Mouse (Mus musculus) stomach, embryonic 14.5 days (tissue): ENCODE results near the gene Arf4. TPM values are rescaled to one million over a fixed set of nuclear protein-coding genes. Genes with fewer than 3 reads are reported as not detected.
"Not testable (repeated sequence)": the region's sequence is repeated elsewhere in the genome, so short reads cannot be mapped to it uniquely, and the experiment has no call there.

Experiments
- ATAC-seq: fragments of 200-750 bp; cut with Nextera tagmentation; 2 replicates; pipeline ENCODE4 v1.8.0; 2017; ENCODE audit warnings: low read depth, moderate TSS enrichment; ENCODE audit not compliant: insufficient number of reproducible peaks, insufficient read depth, low FRiP score
- H3K27ac ChIP-seq: fragments of 300-500 bp; sonication (generic); 2 replicates; pipeline ENCODE4 v1.5.1; 2014; ENCODE audit warnings: mild to moderate bottlenecking, low read length, moderate library complexity, mixed read lengths
- H3K27me3 ChIP-seq: fragments of 300-500 bp; sonication (generic); 2 replicates; pipeline ENCODE4 v1.6.1; 2014; ENCODE audit warnings: low read length, control low read depth, mixed read lengths; ENCODE audit not compliant: control insufficient read depth, insufficient read depth
- H3K36me3 ChIP-seq: fragments of 300-500 bp; sonication (generic); 2 replicates; pipeline ENCODE4 v1.6.1; 2014; ENCODE audit warnings: mild to moderate bottlenecking, control low read depth, low read length, moderate library complexity, mixed read lengths; ENCODE audit not compliant: control insufficient read depth, insufficient read depth
- H3K4me1 ChIP-seq: fragments of 300-500 bp; sonication (generic); 2 replicates; pipeline ENCODE4 v1.6.1; 2014; ENCODE audit warnings: low read length, control low read depth, mixed read lengths; ENCODE audit not compliant: control insufficient read depth, insufficient read depth
- H3K4me2 ChIP-seq: fragments of 300-500 bp; sonication (generic); replicated peaks from 2 replicates; pipeline ENCODE4 v1.6.1; 2014; ENCODE audit warnings: low read depth, low read length, control low read depth
- H3K4me3 ChIP-seq: fragments of 300-500 bp; sonication (generic); 2 replicates; pipeline ENCODE4 v1.5.1; 2014; ENCODE audit warnings: low read depth, low read length, control low read depth
- H3K9ac ChIP-seq: fragments of 300-500 bp; sonication (generic); replicated peaks from 2 replicates; pipeline ENCODE4 v1.6.1; 2014; ENCODE audit warnings: low read depth, mild to moderate bottlenecking, control low read depth, low read length, moderate library complexity, mixed read lengths
- H3K9me3 ChIP-seq: fragments of 300-500 bp; sonication (generic); 2 replicates; pipeline ENCODE4 v1.6.1; 2016; ENCODE audit warnings: low read depth, low read length, control low read depth; ENCODE audit not compliant: control insufficient read depth
- WGBS: fragments of 180-500 bp; shearing (Covaris S2); extraction: QIAGEN DNeasy Blood & Tissue Kit; methylation state at CpG from one replicate; pipeline ENCODE4 v1.1.7; 2014; 5-methylcytosine and 5-hydroxymethylcytosine counted together
- polyA plus RNA-seq: library from polyadenylated mRNA; unstranded; fragments of >200 nt; fragmentation: Nextera tagmentation; extraction: Ambion mirVana; gene quantifications from 2 replicates; pipeline ENCODE4 v1.2.1, GENCODE M21; 2014

Arf4 gene
- polyA plus RNA-seq, 1 experiment from 2014 or later: 666 TPM

DNA sequence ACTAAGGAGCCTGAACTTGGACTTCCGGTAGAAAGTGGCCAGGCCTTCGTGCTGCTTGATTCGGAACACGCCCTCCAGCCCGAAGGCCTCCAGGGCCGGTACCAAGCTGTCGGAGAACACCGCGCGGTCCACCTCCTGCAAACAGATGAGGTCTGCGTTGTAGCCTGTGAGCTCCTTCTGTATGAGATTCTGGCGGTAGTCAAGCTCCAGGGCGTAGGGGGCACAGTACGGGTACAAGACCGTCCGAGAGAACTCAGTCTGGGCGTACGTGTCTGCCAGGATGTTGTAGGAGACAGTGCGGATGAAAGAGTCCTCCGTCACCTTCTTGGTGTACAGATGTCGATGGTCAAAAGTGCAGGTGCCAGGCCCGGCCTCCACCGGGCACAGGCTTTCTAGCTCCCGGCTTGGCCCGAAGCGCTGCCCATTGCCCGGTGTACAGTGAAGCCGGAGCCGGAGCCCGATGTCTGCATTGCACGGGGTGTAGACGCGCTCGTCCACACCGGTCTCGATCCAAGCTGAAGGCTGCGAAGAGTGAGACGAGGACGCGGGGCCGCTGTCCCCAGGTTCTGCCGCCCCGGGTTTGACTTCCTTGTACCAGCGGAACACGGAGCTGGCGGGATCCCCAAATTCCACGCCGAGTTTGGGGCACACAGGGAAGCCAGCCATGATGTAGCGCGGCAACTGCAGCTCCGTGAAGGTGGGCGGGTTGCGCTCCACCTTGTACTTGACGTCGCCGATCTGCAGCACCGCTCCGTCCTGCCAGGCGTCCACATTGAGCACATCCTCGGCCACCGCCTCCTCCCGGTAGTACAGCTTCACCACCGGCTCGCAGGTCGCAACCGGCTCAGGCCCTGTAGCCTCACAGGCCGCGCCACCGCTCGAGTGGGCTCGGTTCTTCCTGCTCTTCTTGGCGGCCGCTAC, 30.8 kb downstream of the Arf4 start:
- H3K4me1 ChIP-seq: peaks cover 21% of the 10 kb centered on the region
- ATAC-seq: peak; percentile 43; the same call in 1 of the 2 replicates
- WGBS: under 1% methylated on average over 73 of the region's 73 CpGs
- H3K36me3 ChIP-seq: peaks cover 11% of the 10 kb centered on the region
- H3K27ac ChIP-seq: peak overlapping the region; percentile 89
- H3K9ac ChIP-seq: peak overlapping the region; percentile 77
- no peaks in the 10 kb centered on the region for H3K27me3 ChIP-seq
- H3K4me3 ChIP-seq: peak overlapping the region; percentile 59
- peak overlapping the region; percentile 97 for H3K4me2 ChIP-seq
- no peaks in the 10 kb centered on the region for H3K9me3 ChIP-seq

DNA sequence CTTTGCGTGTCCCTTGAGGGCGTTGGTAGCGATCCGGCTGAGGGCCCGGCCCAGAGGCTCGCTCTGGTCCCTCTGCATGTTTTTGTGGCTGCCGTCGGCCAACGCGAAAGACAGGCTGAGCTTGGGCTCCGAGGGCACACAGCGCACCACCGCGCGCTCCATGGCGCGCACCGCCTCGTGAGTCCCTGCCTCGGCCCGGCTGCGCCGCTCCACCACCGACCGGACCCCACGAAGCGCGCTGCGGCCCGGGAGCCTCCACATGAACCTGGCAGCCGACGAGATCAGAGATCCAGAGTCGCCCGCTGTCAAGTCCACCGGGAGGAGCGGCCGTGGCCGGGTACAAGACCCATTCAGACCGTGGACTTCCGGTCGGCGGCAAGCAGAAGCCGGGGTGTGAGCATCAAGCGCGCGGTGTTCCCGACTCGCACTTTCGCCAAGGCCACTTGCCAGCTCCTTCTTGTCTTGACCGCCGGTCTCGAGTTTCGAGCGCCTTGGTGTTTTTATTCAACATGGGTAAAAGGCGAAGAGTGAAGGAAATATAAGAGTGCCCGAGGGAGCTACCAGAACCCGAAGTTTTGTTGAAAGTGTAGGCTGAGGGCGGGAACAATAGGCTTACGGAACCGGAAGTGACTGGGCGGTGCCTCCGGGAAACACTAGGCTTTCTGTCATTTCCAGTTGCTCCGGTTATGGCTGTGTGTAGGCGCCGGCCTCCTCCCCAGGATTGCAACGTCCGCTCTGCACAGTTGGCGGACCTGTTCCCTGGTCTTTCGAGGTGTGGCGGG, 31.6 kb downstream of the Arf4 start, which contains the start of gene Pde12:
Gene Pde12 (minus strand): TSS at position 592 of the 782 bp plus-strand sequence.
- under 1% methylated on average over 70 of the region's 70 CpGs for WGBS
- Histone ChIP-seq H3K9me3 (no peaks in the 10 kb centered on the region), H3K4me3 (peak within 1 kb of the TSS; percentile 59), H3K4me1 (peaks cover 21% of the 10 kb centered on the region), H3K27ac (peak within 1 kb of the TSS; percentile 89), H3K9ac (peak within 1 kb of the TSS; percentile 77), H3K36me3 (peaks cover 9% of the 10 kb centered on the region; the same call in 1 of the 2 replicates), H3K4me2 (peak within 1 kb of the TSS; percentile 97), H3K27me3 (no peaks in the 10 kb centered on the region)
- ATAC-seq: peak; percentile 88

DNA sequence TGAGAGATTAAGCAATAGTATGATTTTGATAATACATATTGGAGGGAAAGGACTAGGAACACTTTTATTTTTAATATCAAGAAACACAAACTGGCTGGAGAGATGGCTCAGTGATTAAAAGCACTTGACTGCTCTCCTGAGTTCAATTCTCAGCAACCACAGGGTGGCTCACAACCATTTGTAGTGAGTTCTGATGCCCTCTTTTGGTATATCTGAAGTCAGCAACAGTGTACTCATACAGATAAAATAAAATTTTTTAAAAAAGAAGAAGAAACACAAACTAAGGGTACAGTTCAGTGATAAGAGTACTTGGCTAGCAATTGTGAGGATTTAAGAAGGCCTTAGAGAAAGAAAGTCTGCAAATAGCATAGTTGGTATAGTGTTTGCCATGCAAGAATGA, 33.1 kb downstream of the Arf4 start:
- Histone ChIP-seq H3K27me3 (no peaks in the 10 kb centered on the region), H3K4me1 (peaks cover 21% of the 10 kb centered on the region), H3K27ac (no peak overlapping the region), H3K4me3 (no peak overlapping the region), H3K36me3 (0 out of 2 replicates have a peak, but pooled peaks cover under 1% of the 10 kb centered on the region), H3K9ac (no peak overlapping the region), H3K9me3 (no peaks in the 10 kb centered on the region), H3K4me2 (no peak overlapping the region)
- ATAC-seq: no peak

DNA sequence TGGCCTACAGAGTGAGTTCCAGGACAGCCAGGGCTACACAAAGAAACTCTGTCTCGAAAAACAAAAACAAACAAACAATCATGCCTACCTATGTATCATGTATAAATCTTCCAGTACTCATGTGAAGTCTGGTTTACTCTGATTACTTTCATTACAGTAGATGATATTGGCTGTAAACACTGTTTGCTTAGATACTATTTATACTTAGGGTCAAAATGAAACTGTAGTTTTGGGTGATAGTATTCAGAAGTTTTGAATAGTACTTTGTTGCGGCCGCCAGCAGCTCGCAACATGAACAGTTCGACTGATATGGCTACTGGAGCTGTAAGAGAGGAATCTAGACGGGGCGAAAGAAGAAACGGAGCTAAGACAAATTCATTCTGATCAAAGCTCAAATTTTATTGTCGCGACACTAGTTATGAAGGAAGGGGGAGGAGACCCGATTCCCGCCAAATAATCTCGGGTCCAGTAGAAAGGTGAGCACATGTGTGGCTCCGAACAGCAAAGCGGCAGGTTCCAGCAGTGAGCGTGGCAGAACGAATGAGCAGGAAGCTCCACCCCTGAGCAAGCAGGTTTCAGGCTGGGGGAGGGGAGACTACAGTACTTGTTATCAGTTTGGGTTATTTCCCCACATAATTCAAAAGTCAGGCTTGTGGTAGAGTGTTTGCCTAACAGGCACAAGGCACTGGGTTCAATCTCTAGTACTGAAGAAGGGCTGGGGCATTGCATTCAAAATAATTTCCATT, 34.2 kb downstream of the Arf4 start:
- not testable (repeated sequence) for H3K4me2 ChIP-seq, H3K9me3 ChIP-seq, H3K4me3 ChIP-seq, H3K36me3 ChIP-seq, H3K9ac ChIP-seq, H3K27me3 ChIP-seq, ATAC-seq, H3K27ac ChIP-seq
- WGBS: 64% methylated on average over 17 of the region's 17 CpGs
- peaks cover 14% of the 10 kb centered on the region for H3K4me1 ChIP-seq

DNA sequence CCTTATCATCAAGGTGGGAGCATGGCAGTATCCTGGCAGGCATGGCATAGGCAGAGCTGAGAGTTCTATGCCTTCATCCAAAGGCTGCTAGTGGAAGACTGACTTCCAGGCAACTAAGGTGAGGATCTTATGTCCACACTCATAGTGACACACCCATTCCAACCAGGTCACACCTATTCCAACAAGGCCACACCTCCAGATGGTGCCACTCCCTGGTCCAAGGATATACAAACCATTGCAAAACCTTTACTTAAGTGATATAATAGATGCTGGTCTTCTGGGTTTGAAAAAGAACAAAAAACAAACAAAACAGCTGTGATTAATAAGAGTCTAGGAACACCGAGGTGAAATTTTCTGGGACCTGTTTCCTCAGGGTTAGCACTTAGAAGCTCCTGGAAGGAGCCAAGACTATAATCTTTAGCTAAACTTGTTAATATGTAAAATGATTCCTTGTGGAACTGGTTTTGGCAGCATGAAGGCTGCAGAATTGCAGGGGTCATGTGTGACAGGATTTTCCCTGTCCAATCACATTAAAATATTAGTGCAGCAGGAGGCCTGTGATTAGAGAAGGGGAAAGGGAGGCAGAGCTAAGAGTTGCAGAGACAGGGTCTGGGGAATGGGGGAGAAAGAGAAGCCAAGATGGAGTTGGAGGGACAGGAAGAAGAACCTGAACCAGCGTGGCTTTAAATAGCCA, 36.7 kb downstream of the Arf4 start:
- 76% methylated on average over 2 of the region's 2 CpGs for WGBS
- H3K9ac ChIP-seq, H3K9me3 ChIP-seq, H3K4me2 ChIP-seq, H3K36me3 ChIP-seq, H3K4me1 ChIP-seq, H3K27ac ChIP-seq, H3K4me3 ChIP-seq, H3K27me3 ChIP-seq: not testable (repeated sequence)
- 0 out of 2 replicates have a peak, but pooled peaks have one; percentile 37 for ATAC-seq

DNA sequence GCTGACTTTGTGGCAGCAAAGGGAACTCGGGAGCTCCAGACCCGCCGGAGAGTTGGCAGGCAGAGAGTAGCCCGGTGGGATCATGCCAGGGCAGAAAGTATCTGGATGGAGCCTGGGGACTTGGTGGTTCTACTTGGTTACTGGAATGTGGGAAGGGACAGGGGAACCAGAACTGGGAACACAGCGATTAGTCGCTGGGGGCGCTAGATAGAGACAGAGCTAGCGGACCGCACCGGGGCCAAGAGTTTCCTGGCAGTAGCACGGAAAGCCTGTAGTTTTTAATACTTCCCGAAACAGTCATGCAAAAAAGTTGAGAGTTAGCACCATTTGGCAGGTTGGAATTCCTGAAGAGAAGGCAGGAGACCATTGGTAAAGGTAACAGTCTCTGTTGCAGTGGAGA, 37.5 kb downstream of the Arf4 start:
- H3K4me2 ChIP-seq: no peak overlapping the region
- no peak overlapping the region for H3K9ac ChIP-seq
- H3K27ac ChIP-seq: no peak overlapping the region
- WGBS: 17% methylated on average over 12 of the region's 12 CpGs
- H3K9me3 ChIP-seq: no peaks in the 10 kb centered on the region
- peaks cover 2% of the 10 kb centered on the region; the same call in 1 of the 2 replicates for H3K4me1 ChIP-seq
- no peak for ATAC-seq
- no peaks in the 10 kb centered on the region for H3K27me3 ChIP-seq
- H3K4me3 ChIP-seq: no peak overlapping the region
- H3K36me3 ChIP-seq: no peaks in the 10 kb centered on the region

DNA sequence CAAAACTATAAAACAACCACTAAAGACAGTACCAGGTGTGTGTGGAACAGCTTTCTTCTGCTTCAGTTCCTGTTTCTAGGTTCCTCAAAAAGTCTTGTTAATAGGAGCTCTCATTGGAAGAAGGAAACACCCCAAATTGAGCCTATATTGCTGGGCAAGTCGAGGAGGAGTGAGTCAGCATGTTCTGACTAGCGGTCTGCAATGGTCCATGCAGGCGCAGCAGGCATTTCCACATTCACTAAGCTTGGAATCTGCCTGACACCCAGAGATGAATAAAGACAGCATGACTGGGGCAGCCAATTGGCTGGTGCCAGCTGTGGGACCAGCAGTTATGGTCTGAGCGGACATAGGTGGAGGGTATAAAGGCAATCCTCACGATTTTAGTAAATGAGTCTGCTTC, 37.9 kb downstream of the Arf4 start:
- Histone ChIP-seq H3K4me3 (no peak overlapping the region), H3K4me2 (no peak overlapping the region), H3K9ac (no peak overlapping the region), H3K4me1 (no peaks in the 10 kb centered on the region), H3K27ac (no peak overlapping the region), H3K36me3 (no peaks in the 10 kb centered on the region), H3K9me3 (no peaks in the 10 kb centered on the region), H3K27me3 (no peaks in the 10 kb centered on the region)
- ATAC-seq: no peak
- WGBS: 75% methylated on average over 5 of the region's 5 CpGs
